Mouse (Mus musculus) ZHBTc4 (cell line): ENCODE measurements at regions not wholly inside any gene's neighbourhood (a gene's known extent, or its start where the extent isn't known, plus 50 kb on each side); places are given as distances from the start of the nearest gene placed in this dataset.

ENCODE experiments used
- DNase-seq: peaks from one replicate; pipeline ENCODE4 v3.0.0-alpha.2; 2011; ENCODE audit warnings: low read depth, low spot score

GRCm38 (mm10) chr13:44282731-44283571 lies 446.3 kb upstream of the Jarid2 start:
- no peak for DNase-seq

GRCm38 (mm10) chr13:44285881-44286280 lies 443.4 kb upstream of the Jarid2 start:
- no peak for DNase-seq

GRCm38 (mm10) chr13:44290199-44290598 lies 439.1 kb upstream of the Jarid2 start:
- peak; percentile 31 for DNase-seq

GRCm38 (mm10) chr13:44292476-44293056 lies 436.7 kb upstream of the Jarid2 start:
- no peak for DNase-seq

GRCm38 (mm10) chr13:44293736-44294416 lies 435.4 kb upstream of the Jarid2 start:
- no peak for DNase-seq

GRCm38 (mm10) chr13:44295621-44296020 lies 433.7 kb upstream of the Jarid2 start:
- DNase-seq = no peak

GRCm38 (mm10) chr13:44300611-44301010 lies 428.7 kb upstream of the Jarid2 start:
- DNase-seq = no peak

- DNase-seq = no peak
Observed at GRCm38 (mm10) chr13:44301215-44301614, 428.1 kb upstream of the Jarid2 start.

- no peak for DNase-seq
Observed at GRCm38 (mm10) chr13:44301936-44302335, 427.3 kb upstream of the Jarid2 start.

- DNase-seq = peak; percentile 63
Observed at GRCm38 (mm10) chr13:44305134-44305991, 423.9 kb upstream of the Jarid2 start.

- DNase-seq = no peak
Observed at GRCm38 (mm10) chr13:44306275-44307050, 422.8 kb upstream of the Jarid2 start.

- peak; percentile 40 for DNase-seq
Observed at GRCm38 (mm10) chr13:44308227-44308626, 421.0 kb upstream of the Jarid2 start.

GRCm38 (mm10) chr13:44312237-44312636 lies 417.0 kb upstream of the Jarid2 start:
- no peak for DNase-seq

GRCm38 (mm10) chr13:44316747-44317446 lies 412.4 kb upstream of the Jarid2 start:
- no peak for DNase-seq

GRCm38 (mm10) chr13:44317596-44317995 lies 411.7 kb upstream of the Jarid2 start:
- no peak for DNase-seq

GRCm38 (mm10) chr13:44319101-44319500 lies 410.2 kb upstream of the Jarid2 start:
- no peak for DNase-seq

- DNase-seq = no peak
Observed at GRCm38 (mm10) chr13:44319511-44319910, 409.8 kb upstream of the Jarid2 start.

GRCm38 (mm10) chr13:44320311-44320710 lies 409.0 kb upstream of the Jarid2 start:
- no peak for DNase-seq

GRCm38 (mm10) chr13:44321009-44321596 lies 408.2 kb upstream of the Jarid2 start:
- DNase-seq = no peak

GRCm38 (mm10) chr13:44328416-44328815 lies 400.9 kb upstream of the Jarid2 start:
- no peak for DNase-seq
